Mouse (Mus musculus): ENCODE measurements around the gene Wdr5b.

DNA sequence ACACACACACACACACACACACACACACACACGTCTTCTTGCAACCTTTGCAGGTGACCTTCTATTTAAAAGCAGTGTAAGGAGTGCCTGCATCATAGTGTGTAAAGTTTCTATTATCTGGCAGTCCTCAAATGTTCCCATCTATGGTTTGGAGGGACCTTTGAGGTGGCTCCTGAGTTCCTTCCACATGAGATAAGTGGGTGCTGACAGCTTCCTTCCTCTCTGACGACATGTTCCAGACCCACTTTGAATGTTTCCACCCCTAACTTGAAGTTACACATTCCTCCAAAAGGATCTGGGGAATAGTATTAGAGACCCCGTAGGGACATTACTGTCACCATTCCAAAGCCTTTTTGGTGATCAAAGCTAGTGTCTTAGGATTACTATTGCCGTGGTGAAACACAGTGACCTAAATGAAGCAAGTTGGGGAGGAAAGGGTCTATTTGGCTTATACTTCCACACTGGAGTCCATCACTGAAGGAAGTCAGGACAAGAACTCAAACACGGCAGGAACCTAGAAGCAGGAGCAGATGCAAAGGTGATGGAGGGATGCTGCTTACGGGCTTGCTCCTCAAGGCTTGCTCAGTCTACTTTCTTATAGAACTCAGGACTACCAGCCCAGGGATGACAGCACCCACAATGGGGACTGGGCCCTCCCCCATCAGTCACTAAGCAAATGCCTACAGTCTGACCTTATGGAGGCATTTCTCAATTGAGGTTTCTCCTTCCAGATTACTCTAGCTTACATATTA lies 12.7 kb downstream of the Wdr5b start:
- no peak for TF ChIP-seq CTCF (IDR thresholded peaks at IDR 0.05; ENCODE audit: low read depth, low read length)
- TF ChIP-seq POLR2A (IDR thresholded peaks at IDR 0.05; ENCODE audit: borderline replicate concordance, low read depth, low read length) = no peak
